Mouse (Mus musculus) heart, postnatal 25 days (tissue): ENCODE measurements around the gene Pspn. TPM values are rescaled to one million over a fixed set of nuclear protein-coding genes. Genes with fewer than 3 reads are reported as not detected.

ENCODE experiments used
- DNase-seq: peaks from one replicate; pipeline ENCODE4 v3.0.0; 2022; ENCODE audit warnings: low spot score
- intact Hi-C: fragments of 180-260 bp; cut with DNase I; formaldehyde crosslinking; loops from one replicate; pipeline ENCODE4 v1.15.1; 2025
- total RNA-seq, 2 experiments: library from RNA; stranded (reverse); gene quantifications; 2 replicates each; pipeline ENCODE4 v1.2.3; 2021

Pspn gene
- total RNA-seq, 2 experiments from 2014 or later = not detected

GRCm38 (mm10) chr17:56973956-56974707 lies 25.7 kb downstream of the Pspn start:
- DNase-seq = no peak
- intact Hi-C loops = no loop called here

GRCm38 (mm10) chr17:56970081-56970480 lies 29.7 kb downstream of the Pspn start:
- no peak for DNase-seq
- intact Hi-C loops = no loop called here

GRCm38 (mm10) chr17:56969321-56969720 lies 30.5 kb downstream of the Pspn start:
- intact Hi-C loops = no loop called here
- DNase-seq = no peak

GRCm38 (mm10) chr17:56963646-56964045 lies 36.2 kb downstream of the Pspn start:
- intact Hi-C loops = no loop called here
- no peak for DNase-seq

- intact Hi-C loops = no loop called here
- DNase-seq = no peak
These were observed 37.0 kb downstream of the Pspn start for GRCm38 (mm10) chr17:56962642-56963405.

- DNase-seq = no peak
- intact Hi-C loops = no loop called here
These were observed 37.9 kb downstream of the Pspn start for GRCm38 (mm10) chr17:56961880-56962279.

GRCm38 (mm10) chr17:56958667-56959066 lies 41.2 kb downstream of the Pspn start:
- intact Hi-C loops = no loop called here
- DNase-seq = no peak

- DNase-seq = no peak
- intact Hi-C loops = no loop called here
These were observed 41.9 kb downstream of the Pspn start for GRCm38 (mm10) chr17:56957763-56958429.

- intact Hi-C loops = no loop called here
- no peak for DNase-seq
These were observed 44.9 kb downstream of the Pspn start for GRCm38 (mm10) chr17:56954871-56955270.

GRCm38 (mm10) chr17:56952639-56953038 lies 47.2 kb downstream of the Pspn start:
- intact Hi-C loops = no loop called here
- DNase-seq = no peak

GRCm38 (mm10) chr17:56950915-56951314 lies 48.9 kb downstream of the Pspn start:
- DNase-seq = no peak
- intact Hi-C loops = loop anchor here (2.0 kb wide), 2 partner anchors 54 to 142 kb away; no protein-coding TSS in a partner anchor

Other genes with a start within 250 kb of the Pspn start
- 10 to 100 TPM; 25.7 to 28.8 TPM for gene Nrtn, start 242.5 kb downstream of the Pspn start, total RNA-seq
- gene Dus3l, start 235.3 kb downstream of the Pspn start, total RNA-seq = 10 to 100 TPM; 18.3 to 18.8 TPM
- under 1 TPM; 0.13 to 0.22 TPM for gene Prr22, start 229.8 kb downstream of the Pspn start, total RNA-seq
- gene Rfx2, start 169.0 kb downstream of the Pspn start, total RNA-seq = 1 to 10 TPM; 3.2 to 4.6 TPM
- gene Acsbg2, start 125.6 kb downstream of the Pspn start, total RNA-seq = not detected
- not detected for gene 1700061G19Rik, start 124.5 kb downstream of the Pspn start, total RNA-seq
- gene Mllt1, start 64.6 kb downstream of the Pspn start, total RNA-seq = 10 to 100 TPM; 21.6 to 21.8 TPM
- gene Acer1, start 17.9 kb downstream of the Pspn start, total RNA-seq = not detected
- 10 to 100 TPM; 73.4 TPM for gene Clpp, start 9.7 kb downstream of the Pspn start, total RNA-seq
- gene Alkbh7, start 2.7 kb downstream of the Pspn start, total RNA-seq = 10 to 100 TPM; 65.4 to 77.8 TPM
- 10 to 100 TPM; 20.4 to 22.7 TPM for gene Gtf2f1, start 11.3 kb upstream of the Pspn start, total RNA-seq
- gene Gm17949, start 11.5 kb upstream of the Pspn start, total RNA-seq = not detected
- gene Khsrp, start 31.5 kb upstream of the Pspn start, total RNA-seq = 10 to 100 TPM; 44.8 to 44.9 TPM
- gene Slc25a41, start 41.6 kb upstream of the Pspn start, total RNA-seq = not detected
- gene Crb3, start 59.1 kb upstream of the Pspn start, total RNA-seq = under 1 TPM in 1 of 2 experiments, not detected in 1; 0.78 TPM
- 10 to 100 TPM; 65.1 to 75.0 TPM for gene Slc25a23, start 59.8 kb upstream of the Pspn start, total RNA-seq
- gene Dennd1c, start 78.5 kb upstream of the Pspn start, total RNA-seq = 1 to 10 TPM in 1 of 2 experiments, under 1 TPM in 1; 0.96 to 2.1 TPM
- gene Tubb4a, start 87.8 kb upstream of the Pspn start, total RNA-seq = 1 to 10 TPM; 3.2 to 3.3 TPM
- under 1 TPM; 0.28 to 0.57 TPM for gene Tnfsf9, start 105.3 kb upstream of the Pspn start, total RNA-seq
- not detected for gene Cd70, start 149.8 kb upstream of the Pspn start, total RNA-seq
- gene Tnfsf14, start 194.2 kb upstream of the Pspn start, total RNA-seq = not detected
- gene C3, start 228.1 kb upstream of the Pspn start, total RNA-seq = 10 to 100 TPM; 47.1 to 80.7 TPM
- gene Gpr108, start 248.4 kb upstream of the Pspn start, total RNA-seq = 10 to 100 TPM; 26.1 to 29.5 TPM
- gene Trip10, start 249.4 kb upstream of the Pspn start, total RNA-seq = 100 to 1,000 TPM in 1 of 2 experiments, 10 to 100 TPM in 1; 90.6 to 107 TPM